Mouse (Mus musculus) embryonic facial prominence, embryonic 14.5 days (tissue): ENCODE measurements around the gene Ankrd34b. TPM values are rescaled to one million over a fixed set of nuclear protein-coding genes. Genes with fewer than 3 reads are reported as not detected.
A peak's percentile ranks its signal among the peaks of the same experiment; 100 is the strongest.

Experiments
- ATAC-seq: fragments of 200-750 bp; cut with Nextera tagmentation; 2 replicates; pipeline ENCODE4 v1.8.0; 2017; ENCODE audit warnings: low read depth, moderate number of reproducible peaks, moderate TSS enrichment
- DNase-seq: peaks from one replicate; pipeline ENCODE4 v3.0.0-alpha.2; 2015; ENCODE audit warnings: low spot score
- H3K27ac ChIP-seq: fragments of 300-500 bp; sonication (generic); replicated peaks from 2 replicates; pipeline ENCODE4 v1.5.1; 2014; ENCODE audit warnings: low read depth, mild to moderate bottlenecking, low read length, moderate library complexity
- H3K27me3 ChIP-seq: fragments of 300-500 bp; sonication (generic); replicated peaks from 2 replicates; pipeline ENCODE4 v1.6.1; 2014; ENCODE audit warnings: low read length; ENCODE audit not compliant: control insufficient read depth, insufficient read depth
- H3K36me3 ChIP-seq: fragments of 300-500 bp; sonication (generic); 2 replicates; pipeline ENCODE4 v1.6.1; 2014; ENCODE audit warnings: low read length, mixed read lengths; ENCODE audit not compliant: control insufficient read depth, insufficient read depth
- H3K4me1 ChIP-seq: fragments of 300-500 bp; sonication (generic); 2 replicates; pipeline ENCODE4 v1.6.1; 2014; ENCODE audit warnings: antibody characterized with exemption, low read length; ENCODE audit not compliant: control insufficient read depth, insufficient read depth
- H3K4me2 ChIP-seq: fragments of 300-500 bp; sonication (generic); 2 replicates; pipeline ENCODE4 v1.6.1; 2014; ENCODE audit warnings: low read depth, mild to moderate bottlenecking, low read length, moderate library complexity, mixed read lengths
- H3K4me3 ChIP-seq: fragments of 300-500 bp; sonication (generic); 2 replicates; pipeline ENCODE4 v1.5.1; 2014; ENCODE audit warnings: low read depth, mild to moderate bottlenecking, low read length
- H3K9ac ChIP-seq: fragments of 300-500 bp; sonication (generic); 2 replicates; pipeline ENCODE4 v1.6.1; 2014; ENCODE audit warnings: low read depth, mild to moderate bottlenecking, low read length, moderate library complexity, mixed read lengths
- H3K9me3 ChIP-seq: fragments of 300-500 bp; sonication (generic); 2 replicates; pipeline ENCODE4 v1.6.1; 2016; ENCODE audit warnings: low read length; ENCODE audit not compliant: control insufficient read depth
- WGBS: fragments of 180-500 bp; shearing (Covaris S2); extraction: QIAGEN DNeasy Blood & Tissue Kit; methylation state at CpG from one replicate; pipeline ENCODE4 v1.1.7; 2014; 5-methylcytosine and 5-hydroxymethylcytosine counted together
- polyA plus RNA-seq: library from polyadenylated mRNA; unstranded; fragments of >200 nt; fragmentation: Nextera tagmentation; extraction: Ambion mirVana; gene quantifications from 2 replicates; pipeline ENCODE4 v1.2.1, GENCODE M21; 2014

Gene Ankrd34b
- 0.09 and 0.14 TPM in 2 replicates for polyA plus RNA-seq

GRCm38 (mm10) chr13:92425758-92426264, at the start of gene Ankrd34b:
Gene Ankrd34b, plus strand, starts transcription at chr13:92425896.
- Histone ChIP-seq H3K36me3 (no peaks in the 10 kb centered on the region), H3K4me3 (peak within 1 kb of the TSS; percentile 60), H3K4me2 (peak within 1 kb of the TSS; percentile 99), H3K27ac (no peak within 1 kb of the TSS), H3K9me3 (no peaks in the 10 kb centered on the region), H3K4me1 (peaks cover 3% of the 10 kb centered on the region; the same call in 1 of the 2 replicates), H3K27me3 (peaks cover 68% of the 10 kb centered on the region), H3K9ac (peak within 1 kb of the TSS; percentile 58)
- peak; percentile 87 for ATAC-seq
- DNase-seq, result peak; percentile 45
- WGBS, result 2% methylated on average over 34 of the region's 54 CpGs

- DNase-seq (no peak), ATAC-seq (no peak)
- H3K27me3 ChIP-seq, result no peaks in the 10 kb centered on the region
- H3K4me3 ChIP-seq, result no peak overlapping the region
- peaks cover 8% of the 10 kb centered on the region; the same call in 1 of the 2 replicates for H3K36me3 ChIP-seq
- H3K9ac ChIP-seq, result no peak overlapping the region
- 88% methylated on average over 3 of the region's 3 CpGs for whole genome bisulfite sequencing
- no peaks in the 10 kb centered on the region for H3K4me1 ChIP-seq
- no peak overlapping the region for H3K4me2 ChIP-seq
- H3K9me3 ChIP-seq, result no peaks in the 10 kb centered on the region
- no peak overlapping the region for H3K27ac ChIP-seq
Observed at GRCm38 (mm10) chr13:92387367-92387766, 38.3 kb upstream of the Ankrd34b start.

- no peaks in the 10 kb centered on the region for H3K36me3 ChIP-seq
- no peak overlapping the region for H3K4me2 ChIP-seq
- no peaks in the 10 kb centered on the region for H3K9me3 ChIP-seq
- H3K4me1 ChIP-seq, result no peaks in the 10 kb centered on the region
- no peaks in the 10 kb centered on the region for H3K27me3 ChIP-seq
- 82% methylated on average over 12 of the region's 12 CpGs for WGBS
- no peak overlapping the region for H3K9ac ChIP-seq
- ATAC-seq, result no peak
- no peak overlapping the region for H3K27ac ChIP-seq
- no peak for DNase-seq
- H3K4me3 ChIP-seq, result no peak overlapping the region
Observed at GRCm38 (mm10) chr13:92393047-92393661, 32.5 kb upstream of the Ankrd34b start.

- Histone ChIP-seq H3K9ac (no peak overlapping the region), H3K27me3 (no peaks in the 10 kb centered on the region), H3K4me1 (no peaks in the 10 kb centered on the region), H3K27ac (no peak overlapping the region), H3K4me2 (no peak overlapping the region), H3K36me3 (no peaks in the 10 kb centered on the region), H3K4me3 (no peak overlapping the region), H3K9me3 (no peaks in the 10 kb centered on the region)
- 75% methylated on average over 11 of the region's 11 CpGs for WGBS
- DNase-seq (no peak), ATAC-seq (no peak)
Observed at GRCm38 (mm10) chr13:92398491-92399384, 27.0 kb upstream of the Ankrd34b start.

GRCm38 (mm10) chr13:92402063-92402462, 23.6 kb upstream of the Ankrd34b start:
- Histone ChIP-seq H3K4me2 (no peak overlapping the region), H3K36me3 (no peaks in the 10 kb centered on the region), H3K4me3 (no peak overlapping the region), H3K4me1 (no peaks in the 10 kb centered on the region), H3K9me3 (no peaks in the 10 kb centered on the region), H3K27ac (no peak overlapping the region), H3K27me3 (no peaks in the 10 kb centered on the region), H3K9ac (no peak overlapping the region)
- WGBS, result 28% methylated on average over 2 of the region's 2 CpGs
- no peak for DNase-seq
- ATAC-seq, result no peak

GRCm38 (mm10) chr13:92403496-92403895, 22.2 kb upstream of the Ankrd34b start:
- DNase-seq (no peak), ATAC-seq (no peak)
- H3K27me3 ChIP-seq, result no peaks in the 10 kb centered on the region
- no peak overlapping the region for H3K4me3 ChIP-seq
- no peaks in the 10 kb centered on the region for H3K4me1 ChIP-seq
- WGBS, result 69% methylated on average over 3 of the region's 3 CpGs
- no peaks in the 10 kb centered on the region for H3K36me3 ChIP-seq
- no peak overlapping the region for H3K27ac ChIP-seq
- H3K9me3 ChIP-seq, result no peaks in the 10 kb centered on the region
- H3K9ac ChIP-seq, result no peak overlapping the region
- no peak overlapping the region for H3K4me2 ChIP-seq

GRCm38 (mm10) chr13:92410486-92410885, 15.2 kb upstream of the Ankrd34b start:
- ATAC-seq (no peak), DNase-seq (no peak)
- WGBS, result 84% methylated on average over 2 of the region's 2 CpGs
- H3K9ac ChIP-seq, result no peak overlapping the region
- H3K4me2 ChIP-seq, result no peak overlapping the region
- H3K27me3 ChIP-seq, result no peaks in the 10 kb centered on the region
- no peaks in the 10 kb centered on the region for H3K36me3 ChIP-seq
- no peak overlapping the region for H3K4me3 ChIP-seq
- H3K9me3 ChIP-seq, result no peaks in the 10 kb centered on the region
- H3K27ac ChIP-seq, result no peak overlapping the region
- H3K4me1 ChIP-seq, result no peaks in the 10 kb centered on the region

GRCm38 (mm10) chr13:92419630-92420029, 6.1 kb upstream of the Ankrd34b start:
- Histone ChIP-seq H3K9me3 (no peaks in the 10 kb centered on the region), H3K4me2 (no peak overlapping the region), H3K27me3 (peaks cover 20% of the 10 kb centered on the region), H3K4me1 (no peaks in the 10 kb centered on the region), H3K27ac (no peak overlapping the region), H3K9ac (no peak overlapping the region), H3K4me3 (no peak overlapping the region), H3K36me3 (no peaks in the 10 kb centered on the region)
- DNase-seq, result no peak
- WGBS, result 84% methylated on average over 11 of the region's 11 CpGs
- no peak for ATAC-seq
